Mouse (Mus musculus) midbrain, embryonic 12.5 days (tissue): ENCODE measurements around the gene Cntn2. TPM values are rescaled to one million over a fixed set of nuclear protein-coding genes. Genes with fewer than 3 reads are reported as not detected.

Experiments used
- ATAC-seq: fragments of 200-750 bp; cut with Nextera tagmentation; 2 replicates; pipeline ENCODE4 v1.8.0; 2017; ENCODE audit warnings: low read depth, moderate TSS enrichment, moderate library complexity; ENCODE audit not compliant: low FRiP score
- H3K27ac ChIP-seq: fragments of 300-500 bp; sonication (generic); replicated peaks from 2 replicates; pipeline ENCODE4 v1.5.1; 2016; ENCODE audit warnings: mild to moderate bottlenecking
- H3K27me3 ChIP-seq: fragments of 300-500 bp; sonication (generic); 2 replicates; pipeline ENCODE4 v1.6.1; 2016; ENCODE audit warnings: mild to moderate bottlenecking
- H3K36me3 ChIP-seq: fragments of 300-500 bp; sonication (generic); 2 replicates; pipeline ENCODE4 v1.6.1; 2016
- H3K4me1 ChIP-seq: fragments of 300-500 bp; sonication (generic); 2 replicates; pipeline ENCODE4 v1.6.1; 2016
- H3K4me2 ChIP-seq: fragments of 300-500 bp; sonication (generic); replicated peaks from 2 replicates; pipeline ENCODE4 v1.6.1; 2016; ENCODE audit warnings: mild to moderate bottlenecking, moderate library complexity
- H3K4me3 ChIP-seq: fragments of 300-500 bp; sonication (generic); 2 replicates; pipeline ENCODE4 v1.5.1; 2016; ENCODE audit warnings: mild to moderate bottlenecking
- H3K9ac ChIP-seq: fragments of 300-500 bp; sonication (generic); replicated peaks from 2 replicates; pipeline ENCODE4 v1.6.1; 2016; ENCODE audit warnings: mild to moderate bottlenecking, moderate library complexity
- H3K9me3 ChIP-seq: fragments of 300-500 bp; sonication (generic); 2 replicates; pipeline ENCODE4 v1.6.1; 2016; ENCODE audit warnings: mild to moderate bottlenecking
- WGBS: fragments of 180-500 bp; shearing (Covaris S2); methylation state at CpG from one replicate; pipeline ENCODE4 v1.1.7; 2016; 5-methylcytosine and 5-hydroxymethylcytosine counted together
- polyA plus RNA-seq: library from polyadenylated mRNA; unstranded; fragments of >200 nt; fragmentation: Nextera tagmentation; extraction: Ambion mirVana; gene quantifications from 2 replicates; pipeline ENCODE4 v1.2.1, GENCODE M21; 2016

Gene Cntn2
- polyA plus RNA-seq: 109 and 112 TPM in 2 replicates

DNA sequence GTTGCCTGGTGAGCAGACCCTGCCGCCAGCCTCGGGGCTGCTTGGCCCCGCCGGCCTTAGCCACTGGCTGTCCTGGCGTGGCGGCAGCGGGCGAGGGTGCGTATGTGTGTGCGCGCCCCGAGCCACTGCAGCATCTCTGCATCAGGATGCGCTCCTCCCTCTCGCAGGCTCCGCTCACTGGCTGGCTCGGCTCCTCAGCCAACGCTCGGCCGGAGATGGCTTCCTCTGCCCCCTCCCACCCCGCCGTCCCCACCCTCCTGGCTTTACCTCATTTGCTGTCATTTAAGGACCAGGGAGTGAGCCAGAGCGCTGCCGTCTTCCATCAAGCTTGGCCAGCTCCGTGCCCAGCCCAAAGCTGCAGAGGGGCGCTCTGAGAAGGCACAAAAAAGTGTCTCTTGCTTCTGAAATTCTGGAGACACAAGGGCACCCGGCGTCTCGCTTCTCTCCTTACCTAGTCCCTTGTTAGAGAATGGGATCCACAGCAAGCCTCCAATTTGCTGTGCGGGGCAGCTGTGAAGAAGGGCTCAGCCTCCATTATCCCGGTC, at the start of gene Cntn2:
Cntn2 (minus strand) TSS at position 495 of the 545 bp plus-strand sequence.
- H3K27ac ChIP-seq: peak within 1 kb of the TSS; percentile 75
- H3K4me1 ChIP-seq: peaks cover 36% of the 10 kb centered on the region
- H3K4me2 ChIP-seq: peak within 1 kb of the TSS; percentile 64
- H3K4me3 ChIP-seq: peak within 1 kb of the TSS; percentile 45
- no peaks in the 10 kb centered on the region for H3K36me3 ChIP-seq
- WGBS: under 1% methylated on average over 30 of the region's 30 CpGs
- H3K27me3 ChIP-seq: peaks cover 54% of the 10 kb centered on the region
- no peaks in the 10 kb centered on the region for H3K9me3 ChIP-seq
- peak within 1 kb of the TSS; percentile 60 for H3K9ac ChIP-seq
- peak; percentile 85 for ATAC-seq

GRCm38 (mm10) chr1:132592145-132592544, 49.1 kb upstream of the Cntn2 start:
- Histone ChIP-seq H3K4me1 (peaks cover 8% of the 10 kb centered on the region), H3K27me3 (peaks cover 3% of the 10 kb centered on the region; the same call in 1 of the 2 replicates), H3K27ac (no peak overlapping the region), H3K9me3 (no peaks in the 10 kb centered on the region), H3K4me3 (no peak overlapping the region), H3K4me2 (no peak overlapping the region), H3K36me3 (no peaks in the 10 kb centered on the region; the same call in 1 of the 2 replicates), H3K9ac (no peak overlapping the region)
- WGBS: 83% methylated on average over 5 of the region's 5 CpGs
- ATAC-seq: no peak

DNA sequence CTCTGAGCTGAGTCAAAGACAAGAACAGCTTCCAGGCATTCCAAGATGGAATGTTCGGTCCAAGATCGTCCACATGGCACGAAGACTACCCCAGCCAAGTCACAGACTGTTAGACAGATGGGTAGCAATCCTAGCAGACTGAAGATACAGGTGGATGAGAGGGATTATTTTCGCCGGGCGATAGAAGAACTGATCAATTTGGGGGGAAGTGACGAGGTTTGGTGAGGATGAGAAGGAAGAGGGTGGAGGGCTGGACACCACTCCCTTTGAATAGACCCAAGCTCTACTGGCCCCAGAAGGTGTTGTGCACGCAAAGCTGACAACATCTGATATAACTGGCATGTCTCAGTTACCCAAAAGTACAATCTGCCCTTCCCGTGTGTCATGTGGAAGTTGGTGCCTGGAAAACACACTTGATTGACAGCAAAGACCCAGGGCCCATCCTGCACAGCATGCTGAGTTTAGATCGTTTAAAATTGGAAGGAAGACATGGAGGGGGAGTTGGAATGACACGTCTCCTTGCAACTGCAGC, 48.4 kb upstream of the Cntn2 start:
- Histone ChIP-seq H3K4me2 (no peak overlapping the region), H3K4me1 (peaks cover 15% of the 10 kb centered on the region), H3K36me3 (no peaks in the 10 kb centered on the region), H3K9me3 (no peaks in the 10 kb centered on the region), H3K27ac (no peak overlapping the region), H3K27me3 (peaks cover 3% of the 10 kb centered on the region; the same call in 1 of the 2 replicates), H3K4me3 (no peak overlapping the region), H3K9ac (no peak overlapping the region)
- ATAC-seq: no peak
- 85% methylated on average over 11 of the region's 11 CpGs for WGBS

GRCm38 (mm10) chr1:132586679-132587201, 43.7 kb upstream of the Cntn2 start:
- Histone ChIP-seq H3K27ac (peak overlapping the region; percentile 95), H3K36me3 (no peaks in the 10 kb centered on the region), H3K4me2 (no peak overlapping the region), H3K9me3 (no peaks in the 10 kb centered on the region), H3K4me1 (peaks cover 56% of the 10 kb centered on the region), H3K27me3 (no peaks in the 10 kb centered on the region), H3K4me3 (no peak overlapping the region), H3K9ac (no peak overlapping the region)
- 48% methylated on average over 15 of the region's 15 CpGs for WGBS
- ATAC-seq: no peak

DNA sequence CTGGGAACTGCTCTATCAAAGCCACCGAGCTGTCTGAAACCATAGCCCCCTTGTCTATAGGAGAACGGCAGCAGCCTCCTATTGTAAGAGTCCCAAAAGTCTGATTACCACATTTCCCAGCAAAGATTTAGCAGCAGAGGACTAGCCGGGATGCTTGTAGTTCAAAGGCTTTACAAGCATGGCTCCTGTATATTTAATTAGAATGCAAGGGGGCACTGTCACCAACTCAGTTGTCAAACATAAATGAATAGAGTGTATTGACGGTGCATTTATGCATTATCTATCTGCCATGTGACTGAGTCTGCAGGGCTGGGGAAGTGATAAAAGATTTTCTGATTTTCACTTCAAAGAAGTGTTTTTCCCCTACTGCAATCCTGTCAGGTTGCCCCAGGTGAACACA, 42.3 kb upstream of the Cntn2 start:
- peaks cover 68% of the 10 kb centered on the region for H3K4me1 ChIP-seq
- ATAC-seq: no peak
- H3K9ac ChIP-seq: no peak overlapping the region

DNA sequence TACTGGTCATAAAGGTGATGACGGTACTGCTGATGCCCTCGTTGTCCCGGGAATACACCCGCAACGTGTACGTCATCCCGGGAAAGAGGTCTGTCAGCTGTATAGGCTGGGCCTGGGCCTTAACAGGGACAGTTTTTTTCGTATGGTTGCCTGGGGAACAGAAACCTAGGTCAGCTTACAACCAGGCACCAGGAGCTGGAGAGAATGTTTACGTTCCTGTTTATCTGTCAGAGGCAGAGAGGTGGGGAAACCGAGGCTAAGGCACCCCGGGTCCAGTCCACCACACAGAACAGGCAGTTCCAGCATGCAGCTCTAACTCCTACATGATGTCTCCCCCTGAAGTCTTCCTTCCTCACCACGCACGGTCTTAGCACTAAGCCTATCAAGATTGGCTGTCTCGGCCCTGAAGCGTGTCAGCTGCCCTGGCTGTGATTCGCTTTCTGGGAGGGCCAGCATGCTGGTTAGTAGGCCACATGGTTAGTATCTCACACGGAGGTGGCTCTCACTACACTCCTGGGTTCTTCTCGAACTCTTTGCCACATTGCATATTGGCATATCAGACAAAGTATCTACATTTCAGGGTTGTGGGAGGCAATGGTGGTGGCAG, 40.0 kb upstream of the Cntn2 start:
- H3K9me3 ChIP-seq: no peaks in the 10 kb centered on the region
- H3K4me2 ChIP-seq: peak overlapping the region; percentile 23; the same call in 1 of the 2 replicates
- no peaks in the 10 kb centered on the region for H3K27me3 ChIP-seq
- no peaks in the 10 kb centered on the region for H3K36me3 ChIP-seq
- ATAC-seq: peak; percentile 27; the same call in 1 of the 2 replicates
- WGBS: 58% methylated on average over 18 of the region's 18 CpGs
- peak overlapping the region; percentile 95 for H3K27ac ChIP-seq
- no peak overlapping the region; the same call in 1 of the 2 replicates for H3K9ac ChIP-seq
- peaks cover 72% of the 10 kb centered on the region for H3K4me1 ChIP-seq
- no peak overlapping the region for H3K4me3 ChIP-seq

More for the DNA sequence above, 42.3 kb upstream of the Cntn2 start:
- no peaks in the 10 kb centered on the region for H3K36me3 ChIP-seq
- H3K9me3 ChIP-seq: no peaks in the 10 kb centered on the region
- H3K4me2 ChIP-seq: no peak overlapping the region
- H3K27me3 ChIP-seq: no peaks in the 10 kb centered on the region
- WGBS: 17% methylated on average over 4 of the region's 4 CpGs
- H3K27ac ChIP-seq: peak overlapping the region; percentile 95
- no peak overlapping the region for H3K4me3 ChIP-seq

DNA sequence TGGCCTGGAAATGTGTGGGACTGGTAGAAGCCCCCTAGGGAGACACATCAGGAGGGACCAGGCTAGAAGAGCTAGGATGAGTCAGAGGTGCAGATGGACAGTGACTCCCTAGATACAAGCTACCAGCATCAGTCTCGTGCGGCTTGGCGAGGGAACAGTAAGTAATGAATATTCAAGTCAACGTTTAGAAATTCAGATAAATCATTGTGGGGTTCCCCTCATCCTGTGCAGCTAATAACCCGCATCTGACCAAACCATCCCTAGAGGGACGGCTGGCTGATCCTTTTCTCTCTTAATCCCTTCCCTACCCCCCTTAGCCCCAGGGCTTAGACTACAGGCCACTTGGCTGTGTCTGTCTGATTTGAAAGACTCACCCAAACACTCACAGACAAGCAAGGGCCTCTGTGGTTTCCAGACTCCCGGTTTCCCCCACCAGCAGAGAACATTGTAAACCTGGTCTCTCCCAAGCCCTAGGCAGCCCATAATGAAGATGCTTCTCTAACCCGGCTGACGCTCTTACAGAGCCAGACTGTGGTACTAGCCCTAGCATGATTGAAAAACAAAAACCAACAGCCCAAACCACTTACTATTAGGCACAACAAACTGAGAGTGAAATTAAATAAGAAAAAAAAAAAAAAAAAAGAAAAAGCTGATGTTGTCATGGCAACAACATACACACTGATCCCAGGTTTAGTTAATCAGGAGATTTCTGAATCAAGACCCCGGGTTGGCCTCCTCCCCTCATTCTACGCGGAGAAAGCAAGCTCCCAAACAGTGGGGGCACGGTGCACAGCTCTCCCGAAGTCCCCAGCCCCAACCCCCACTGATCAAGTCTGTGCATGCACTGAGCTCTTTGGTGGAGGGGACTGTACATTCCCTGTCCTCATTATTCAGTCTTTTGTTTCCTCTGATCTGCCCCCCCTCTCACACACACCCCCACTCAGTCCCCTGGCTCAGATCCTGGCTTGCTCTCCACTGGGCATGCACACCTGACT, 39.1 kb upstream of the Cntn2 start:
- Histone ChIP-seq H3K27ac (peak overlapping the region; percentile 95), H3K27me3 (no peaks in the 10 kb centered on the region), H3K36me3 (no peaks in the 10 kb centered on the region), H3K4me1 (peaks cover 69% of the 10 kb centered on the region), H3K4me2 (peak overlapping the region; percentile 23), H3K9me3 (no peaks in the 10 kb centered on the region), H3K9ac (peak overlapping the region; percentile 16; the same call in 1 of the 2 replicates), H3K4me3 (no peak overlapping the region)
- 12% methylated on average over 14 of the region's 14 CpGs for WGBS
- peak; percentile 77 for ATAC-seq

- no peak overlapping the region for H3K4me2 ChIP-seq
- peaks cover 49% of the 10 kb centered on the region for H3K4me1 ChIP-seq
- 0 out of 2 replicates have a peak overlapping the region, but pooled peaks have one; percentile 1 for H3K27ac ChIP-seq
- no peak overlapping the region for H3K9ac ChIP-seq
- WGBS: 93% methylated on average over 7 of the region's 7 CpGs
- no peak for ATAC-seq
- H3K27me3 ChIP-seq: no peaks in the 10 kb centered on the region
- no peak overlapping the region for H3K4me3 ChIP-seq
- H3K9me3 ChIP-seq: no peaks in the 10 kb centered on the region
- H3K36me3 ChIP-seq: 0 out of 2 replicates have a peak, but pooled peaks cover 3% of the 10 kb centered on the region
Measured at GRCm38 (mm10) chr1:132580063-132580462, 37.0 kb upstream of the Cntn2 start.

DNA sequence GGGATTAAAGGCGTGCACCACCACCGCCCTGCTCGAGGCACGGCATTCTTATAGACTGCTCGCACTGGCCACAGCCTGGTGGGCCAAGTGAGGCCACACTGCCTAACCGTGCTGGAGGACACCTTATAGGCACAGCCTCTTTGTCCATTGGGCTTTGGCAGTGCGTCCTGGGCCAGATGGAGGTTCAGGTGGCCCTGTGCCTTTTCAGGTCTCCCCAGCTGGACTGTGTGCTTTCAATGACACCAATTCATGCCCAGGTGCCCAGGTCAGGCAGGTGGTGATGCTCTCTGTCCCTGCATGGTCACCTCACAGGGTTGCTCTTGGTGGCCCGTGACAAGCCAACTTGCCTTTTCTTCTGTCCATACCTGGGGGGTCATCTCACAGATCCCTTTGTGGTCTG, 33.8 kb upstream of the Cntn2 start:
- ATAC-seq: no peak
- H3K9me3 ChIP-seq: no peaks in the 10 kb centered on the region
- H3K4me3 ChIP-seq: no peak overlapping the region
- H3K9ac ChIP-seq: no peak overlapping the region
- H3K27ac ChIP-seq: no peak overlapping the region
- 0 out of 2 replicates have a peak, but pooled peaks cover 3% of the 10 kb centered on the region for H3K36me3 ChIP-seq
- no peaks in the 10 kb centered on the region for H3K27me3 ChIP-seq
- 96% methylated on average over 8 of the region's 8 CpGs for WGBS
- H3K4me1 ChIP-seq: peaks cover 17% of the 10 kb centered on the region
- H3K4me2 ChIP-seq: no peak overlapping the region

- Histone ChIP-seq H3K9me3 (no peaks in the 10 kb centered on the region), H3K36me3 (0 out of 2 replicates have a peak, but pooled peaks cover 3% of the 10 kb centered on the region), H3K9ac (no peak overlapping the region), H3K4me1 (no peaks in the 10 kb centered on the region), H3K27ac (no peak overlapping the region), H3K4me3 (no peak overlapping the region), H3K4me2 (no peak overlapping the region), H3K27me3 (no peaks in the 10 kb centered on the region)
- 87% methylated on average over 7 of the region's 7 CpGs for WGBS
- no peak for ATAC-seq
Measured at GRCm38 (mm10) chr1:132572851-132573250, 29.8 kb upstream of the Cntn2 start.

GRCm38 (mm10) chr1:132571613-132572012, 28.6 kb upstream of the Cntn2 start:
- Histone ChIP-seq H3K9ac (no peak overlapping the region), H3K4me1 (no peaks in the 10 kb centered on the region), H3K27me3 (no peaks in the 10 kb centered on the region), H3K27ac (no peak overlapping the region), H3K4me3 (no peak overlapping the region), H3K9me3 (no peaks in the 10 kb centered on the region), H3K36me3 (no peaks in the 10 kb centered on the region), H3K4me2 (no peak overlapping the region)
- 96% methylated on average over 1 of the region's 1 CpGs for WGBS
- no peak for ATAC-seq
